Mouse (Mus musculus) cerebellum, adult 2 months (tissue): ENCODE results near the gene Flnb. TPM values are rescaled to one million over a fixed set of nuclear protein-coding genes. Genes with fewer than 3 reads are reported as not detected.

Experiments
- DNase-seq, 2 experiments: peaks; one replicate each; pipeline ENCODE4 v3.0.0; 2021
- H3K27ac ChIP-seq: fragments of 200-500 bp; 2 replicates; pipeline ENCODE4 v1.5.1; 2012; ENCODE audit warnings: low read length, control low read depth, inconsistent platforms; ENCODE audit not compliant: insufficient read depth
- H3K27me3 ChIP-seq: fragments of 200-500 bp; 2 replicates; pipeline ENCODE4 v1.6.1; 2012; ENCODE audit warnings: inconsistent platforms, mild to moderate bottlenecking, low read length, moderate library complexity; ENCODE audit not compliant: control insufficient read depth, insufficient read depth
- H3K4me1 ChIP-seq: fragments of 200-500 bp; 2 replicates; pipeline ENCODE4 v1.6.1; 2011; ENCODE audit warnings: low read length; ENCODE audit not compliant: control insufficient read depth, insufficient read depth
- H3K4me3 ChIP-seq: fragments of 200-500 bp; replicated peaks from 2 replicates; pipeline ENCODE3; 2011; ENCODE audit warnings: mild to moderate bottlenecking, low read depth, low read length, control low read depth; ENCODE audit not compliant: insufficient read depth
- CTCF ChIP-seq: fragments of 200-500 bp; IDR thresholded peaks from 2 replicates; pipeline ENCODE4 v1.5.1; 2011; ENCODE audit warnings: low read depth, mild to moderate bottlenecking, control low read depth, low read length, moderate library complexity, borderline replicate concordance; ENCODE audit not compliant: insufficient read depth
- POLR2A ChIP-seq: fragments of 200-500 bp; IDR thresholded peaks from 2 replicates; pipeline ENCODE4 v1.6.1; 2011; ENCODE audit warnings: low read length, control low read depth, borderline replicate concordance; ENCODE audit not compliant: insufficient read depth
- WGBS: fragments of 180-500 bp; shearing (Covaris S2); methylation state at CpG from one replicate; pipeline ENCODE4 v1.1.7; 2018; 5-methylcytosine and 5-hydroxymethylcytosine counted together
- polyA plus RNA-seq: library from polyadenylated mRNA; depleted of rRNA; stranded (reverse); fragments of >200 nt; gene quantifications from 2 replicates; pipeline ENCODE4 v1.2.3, GENCODE M21; 2012

Flnb gene
- polyA plus RNA-seq, 1 experiment = 33.0 TPM

GRCm38 (mm10) chr14:7858430-7858829 is 40.7 kb downstream of the Flnb start:
- TF ChIP-seq POLR2A (no peak), CTCF (no peak)

GRCm38 (mm10) chr14:7860525-7861154 is 42.9 kb downstream of the Flnb start:
- Histone ChIP-seq H3K27ac (no peak overlapping the region), H3K4me1 (peaks cover 6% of the 10 kb centered on the region), H3K4me3 (no peak overlapping the region), H3K27me3 (no peaks in the 10 kb centered on the region)
- TF ChIP-seq POLR2A = no peak
- TF ChIP-seq CTCF = no peak
- 84% methylated on average over 8 of the region's 8 CpGs for WGBS
- no peak for DNase-seq

More at GRCm38 (mm10) chr14:7858430-7858829, 40.7 kb downstream of the Flnb start:
- Histone ChIP-seq H3K4me1 (no peaks in the 10 kb centered on the region), H3K4me3 (no peak overlapping the region), H3K27me3 (no peaks in the 10 kb centered on the region), H3K27ac (no peak overlapping the region)
- WGBS = 72% methylated on average over 4 of the region's 4 CpGs
- no peak for DNase-seq

- H3K27ac ChIP-seq = no peak overlapping the region
- TF ChIP-seq CTCF (no peak), POLR2A (no peak)
- DNase-seq = no peak
- peaks cover 6% of the 10 kb centered on the region for H3K4me1 ChIP-seq
- no peak overlapping the region for H3K4me3 ChIP-seq
- 95% methylated on average over 1 of the region's 1 CpGs for WGBS
- H3K27me3 ChIP-seq = no peaks in the 10 kb centered on the region
Observed at GRCm38 (mm10) chr14:7861275-7861674, 43.5 kb downstream of the Flnb start.

- WGBS = 90% methylated on average over 2 of the region's 2 CpGs
- no peak overlapping the region for H3K27ac ChIP-seq
- no peak for TF ChIP-seq POLR2A
- no peak for TF ChIP-seq CTCF
- H3K27me3 ChIP-seq = no peaks in the 10 kb centered on the region
- H3K4me3 ChIP-seq = no peak overlapping the region
- no peak for DNase-seq
- peaks cover 6% of the 10 kb centered on the region for H3K4me1 ChIP-seq
Observed at GRCm38 (mm10) chr14:7862226-7862625, 44.5 kb downstream of the Flnb start.

GRCm38 (mm10) chr14:7863199-7863598 is 45.4 kb downstream of the Flnb start:
- TF ChIP-seq POLR2A (no peak), CTCF (no peak)
- no peak for DNase-seq
- H3K4me1 ChIP-seq = peaks cover 6% of the 10 kb centered on the region
- H3K4me3 ChIP-seq = no peak overlapping the region
- no peaks in the 10 kb centered on the region for H3K27me3 ChIP-seq
- no peak overlapping the region for H3K27ac ChIP-seq
- 81% methylated on average over 5 of the region's 5 CpGs for WGBS

- 40% methylated on average over 9 of the region's 9 CpGs for WGBS
- H3K4me3 ChIP-seq = no peak overlapping the region
Observed at GRCm38 (mm10) chr14:7863871-7864505, 46.2 kb downstream of the Flnb start.

GRCm38 (mm10) chr14:7864506-7864899 is 46.7 kb downstream of the Flnb start:
- TF ChIP-seq POLR2A = no peak
- no peak for TF ChIP-seq CTCF
- DNase-seq = no peak
- Histone ChIP-seq H3K27ac (no peak overlapping the region), H3K4me3 (no peak overlapping the region), H3K27me3 (no peaks in the 10 kb centered on the region), H3K4me1 (peaks cover 6% of the 10 kb centered on the region)
- WGBS = 40% methylated on average over 9 of the region's 9 CpGs

More at GRCm38 (mm10) chr14:7863871-7864505, 46.2 kb downstream of the Flnb start:
- DNase-seq = peak; percentile 31 to 32
- TF ChIP-seq CTCF (no peak), POLR2A (no peak)
- Histone ChIP-seq H3K27me3 (no peaks in the 10 kb centered on the region), H3K4me1 (peaks cover 6% of the 10 kb centered on the region), H3K27ac (no peak overlapping the region)

GRCm38 (mm10) chr14:7867224-7867623 is 49.5 kb downstream of the Flnb start:
- 97% methylated on average over 7 of the region's 7 CpGs for WGBS
- Histone ChIP-seq H3K4me1 (peaks cover 6% of the 10 kb centered on the region), H3K27me3 (no peaks in the 10 kb centered on the region), H3K4me3 (no peak overlapping the region), H3K27ac (no peak overlapping the region)
- TF ChIP-seq POLR2A (no peak), CTCF (no peak)
- DNase-seq = no peak
